In the genomic region with DNA sequence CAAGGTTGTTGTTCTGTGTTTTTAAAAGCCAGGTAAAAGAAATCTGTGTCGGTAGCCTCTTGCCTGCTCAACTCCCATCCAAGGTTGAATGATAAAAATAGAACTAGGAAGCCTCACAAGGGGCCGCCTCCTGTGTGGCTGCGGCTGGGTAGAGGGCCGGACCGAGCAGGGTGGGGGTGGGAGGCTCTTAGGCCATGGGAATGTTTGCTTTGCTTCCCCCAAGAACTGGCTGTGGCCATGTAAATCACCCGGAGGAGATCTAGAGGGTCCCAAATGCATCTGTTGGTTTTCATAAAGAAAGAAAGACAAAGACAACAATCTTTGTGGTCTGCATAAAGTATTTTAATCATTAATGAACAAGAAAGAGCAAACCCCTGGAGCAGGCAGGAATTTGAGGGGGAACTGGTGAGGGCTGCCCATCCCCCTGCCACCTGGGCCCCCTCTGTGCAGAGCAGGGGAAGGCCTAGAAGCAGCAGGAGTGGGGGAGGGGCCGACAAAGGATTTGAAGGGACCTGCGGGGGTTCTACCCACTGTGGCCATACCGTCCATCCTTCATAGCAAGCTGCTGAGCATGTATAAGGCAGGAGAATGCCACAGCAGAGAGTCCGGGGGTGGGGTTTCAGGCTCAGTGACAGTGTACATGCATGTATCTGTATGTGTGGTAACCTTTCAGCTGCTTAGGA, we compare ENCODE assay signal across 10 mouse cellular contexts.
DNase-seq lines count a peak whose midpoint lies in the region; ATAC-seq lines count a peak whose summit lies in the region.
"Had no signal": no experiment of that assay in that cellular context is flagged by ENCODE, and none has a peak within 500 bp of the region (broad histone marks: within the 10 kb centered on the region; RNA-seq: fewer than 3 reads in every experiment).

No protein-coding gene starts in this region.

- no peak overlapping the region for H3K4me3 ChIP-seq in intestine, embryonic 15.5 days (replicated peaks)
- no peak overlapping the region for H3K4me3 ChIP-seq in intestine, embryonic 16.5 days (ENCODE audit: low read length)
- no peak overlapping the region for H3K4me3 ChIP-seq in embryonic facial prominence, embryonic 10.5 days
- H3K4me3 ChIP-seq in forebrain, embryonic 12.5 days (replicated peaks): no peak overlapping the region
- no peak overlapping the region for H3K4me3 ChIP-seq in midbrain, embryonic 12.5 days

- 15% methylated on average over 10 of the region's 10 CpGs for WGBS in intestine, embryonic 15.5 days
- 20% methylated on average over 10 of the region's 10 CpGs for WGBS in intestine, embryonic 16.5 days
- 12% methylated on average over 10 of the region's 10 CpGs for WGBS in embryonic facial prominence, embryonic 10.5 days
- WGBS in forebrain, embryonic 12.5 days: 13% methylated on average over 10 of the region's 10 CpGs
- 15% methylated on average over 10 of the region's 10 CpGs for WGBS in midbrain, embryonic 12.5 days

- peak; percentile 47 for DNase-seq in embryonic facial prominence, embryonic 10.5 days (ENCODE audit: low spot score)
- no peak for DNase-seq in adrenal gland, postnatal 4 days (ENCODE audit: low spot score in 2 of 2)
- no peak for DNase-seq in cerebellum, postnatal 36 days
- no peak for DNase-seq in spleen, postnatal 4 days (ENCODE audit: low spot score in 2 of 2)
- DNase-seq: adrenal gland, adult 2 months; gastrocnemius, postnatal 14 days had no signal

- no peak overlapping the region for H3K9ac ChIP-seq in intestine, embryonic 15.5 days
- no peak overlapping the region for H3K9ac ChIP-seq in intestine, embryonic 16.5 days (ENCODE audit: low read depth, low read length)
- H3K9ac ChIP-seq in forebrain, embryonic 12.5 days: no peak overlapping the region
- H3K9ac ChIP-seq in midbrain, embryonic 12.5 days (replicated peaks): no peak overlapping the region

- H3K4me2 ChIP-seq in intestine, embryonic 15.5 days (replicated peaks): no peak overlapping the region
- H3K4me2 ChIP-seq in intestine, embryonic 16.5 days (ENCODE audit: low read depth, low read length): no peak overlapping the region
- H3K4me2 ChIP-seq in forebrain, embryonic 12.5 days: peak overlapping the region; percentile 8; the same call in 1 of the 2 replicates
- no peak overlapping the region for H3K4me2 ChIP-seq in midbrain, embryonic 12.5 days (replicated peaks)

- H3K36me3 ChIP-seq in intestine, embryonic 15.5 days: no peaks in the 10 kb centered on the region
- H3K36me3 ChIP-seq in intestine, embryonic 16.5 days (ENCODE audit: control insufficient read depth, insufficient read depth, low read length): no peaks in the 10 kb centered on the region
- no peaks in the 10 kb centered on the region for H3K36me3 ChIP-seq in embryonic facial prominence, embryonic 10.5 days (replicated peaks)
- H3K36me3 ChIP-seq in forebrain, embryonic 12.5 days (replicated peaks): no peaks in the 10 kb centered on the region
- H3K36me3 ChIP-seq in midbrain, embryonic 12.5 days: no peaks in the 10 kb centered on the region

- no peak overlapping the region for H3K27ac ChIP-seq in intestine, embryonic 15.5 days
- H3K27ac ChIP-seq in intestine, embryonic 16.5 days (ENCODE audit: low read length): no peak overlapping the region
- peak overlapping the region; percentile 68 for H3K27ac ChIP-seq in embryonic facial prominence, embryonic 10.5 days (replicated peaks)
- 0 out of 2 replicates have a peak overlapping the region, but pooled peaks have one; percentile 25 for H3K27ac ChIP-seq in forebrain, embryonic 12.5 days
- peak overlapping the region; percentile 35; the same call in 1 of the 2 replicates for H3K27ac ChIP-seq in midbrain, embryonic 12.5 days (replicated peaks)

- no peaks in the 10 kb centered on the region for H3K27me3 ChIP-seq in intestine, embryonic 15.5 days (replicated peaks)
- H3K27me3 ChIP-seq in intestine, embryonic 16.5 days (replicated peaks; ENCODE audit: control insufficient read depth, insufficient read depth, low read length): no peaks in the 10 kb centered on the region
- peaks cover 58% of the 10 kb centered on the region for H3K27me3 ChIP-seq in embryonic facial prominence, embryonic 10.5 days (replicated peaks; ENCODE audit: low read depth, poor library complexity, severe bottlenecking)
- H3K27me3 ChIP-seq in forebrain, embryonic 12.5 days: 0 out of 2 replicates have a peak, but pooled peaks cover 2% of the 10 kb centered on the region
- H3K27me3 ChIP-seq in midbrain, embryonic 12.5 days: no peaks in the 10 kb centered on the region

- ATAC-seq in intestine, embryonic 15.5 days: peak; percentile 55
- no peak for ATAC-seq in intestine, embryonic 16.5 days
- ATAC-seq in forebrain, embryonic 12.5 days (ENCODE audit: low FRiP score): peak; percentile 80
- ATAC-seq in midbrain, embryonic 12.5 days (ENCODE audit: low FRiP score, low read depth): peak; percentile 70

- peaks cover 18% of the 10 kb centered on the region for H3K4me1 ChIP-seq in intestine, embryonic 15.5 days (replicated peaks)
- H3K4me1 ChIP-seq in intestine, embryonic 16.5 days (ENCODE audit: control insufficient read depth, insufficient read depth, low read length): peaks cover 11% of the 10 kb centered on the region
- H3K4me1 ChIP-seq in embryonic facial prominence, embryonic 10.5 days: peaks cover 56% of the 10 kb centered on the region
- H3K4me1 ChIP-seq in forebrain, embryonic 12.5 days: peaks cover 22% of the 10 kb centered on the region
- H3K4me1 ChIP-seq in midbrain, embryonic 12.5 days: peaks cover 19% of the 10 kb centered on the region

- H3K9me3 ChIP-seq in intestine, embryonic 15.5 days: no peaks in the 10 kb centered on the region
- no peaks in the 10 kb centered on the region for H3K9me3 ChIP-seq in intestine, embryonic 16.5 days (ENCODE audit: control insufficient read depth, low read length)
- H3K9me3 ChIP-seq in embryonic facial prominence, embryonic 10.5 days: no peaks in the 10 kb centered on the region
- H3K9me3 ChIP-seq in forebrain, embryonic 12.5 days: no peaks in the 10 kb centered on the region
- no peaks in the 10 kb centered on the region for H3K9me3 ChIP-seq in midbrain, embryonic 12.5 days

Comparison
In these comparisons a context has a peak if more than half of its experiments do, and no peak if none do; other contexts are left out.
1. H3K27ac ChIP-seq: peak in embryonic facial prominence, embryonic 10.5 days (single experiment), forebrain, embryonic 12.5 days (single experiment) and midbrain, embryonic 12.5 days (single experiment); none in intestine, embryonic 15.5 days (single experiment) and intestine, embryonic 16.5 days (single experiment).